Mouse (Mus musculus) left cerebral cortex, adult 11 months (tissue): ENCODE measurements at regions not wholly inside any gene's neighbourhood (a gene's known extent, or its start where the extent isn't known, plus 50 kb on each side); places are given as distances from the start of the nearest gene placed in this dataset.
"Not testable (repeated sequence)": the region's sequence is repeated elsewhere in the genome, so short reads cannot be mapped to it uniquely, and the experiment has no call there.

ENCODE experiments used
- DNase-seq: peaks from one replicate; pipeline ENCODE4 v3.0.0; 2022; ENCODE audit warnings: low spot score

- DNase-seq, result no peak
These were observed 130.5 kb downstream of the Iqub start for GRCm38 (mm10) chr6:24384193-24384888.

GRCm38 (mm10) chr6:24379859-24380258 lies 135.0 kb downstream of the Iqub start:
- DNase-seq, result no peak

GRCm38 (mm10) chr6:24376728-24377127 lies 138.1 kb downstream of the Iqub start:
- no peak for DNase-seq

- DNase-seq, result no peak
These were observed 141.7 kb downstream of the Iqub start for GRCm38 (mm10) chr6:24373161-24373560.

GRCm38 (mm10) chr6:24371680-24372079 lies 143.2 kb downstream of the Iqub start:
- no peak for DNase-seq

GRCm38 (mm10) chr6:24350882-24351281 lies 164.0 kb downstream of the Iqub start:
- DNase-seq, result peak; percentile 28

- DNase-seq, result no peak
These were observed 166.3 kb downstream of the Iqub start for GRCm38 (mm10) chr6:24348481-24349062.

GRCm38 (mm10) chr6:24347745-24348480 lies 167.0 kb downstream of the Iqub start:
- DNase-seq, result no peak

GRCm38 (mm10) chr6:24342471-24342870 lies 172.4 kb downstream of the Iqub start:
- DNase-seq, result no peak

- DNase-seq, result no peak
These were observed 172.8 kb downstream of the Iqub start for GRCm38 (mm10) chr6:24342056-24342455.

- DNase-seq, result not testable (repeated sequence)
These were observed 172.2 kb upstream of the Slc13a1 start for GRCm38 (mm10) chr6:24340107-24340506.

- no peak for DNase-seq
These were observed 157.3 kb upstream of the Slc13a1 start for GRCm38 (mm10) chr6:24325215-24325614.

GRCm38 (mm10) chr6:24324718-24325117 lies 156.8 kb upstream of the Slc13a1 start:
- DNase-seq, result peak; percentile 8

GRCm38 (mm10) chr6:24322371-24322770 lies 154.5 kb upstream of the Slc13a1 start:
- DNase-seq, result no peak

- DNase-seq, result no peak
These were observed 151.0 kb upstream of the Slc13a1 start for GRCm38 (mm10) chr6:24318862-24319261.

- DNase-seq, result no peak
These were observed 142.8 kb upstream of the Slc13a1 start for GRCm38 (mm10) chr6:24310675-24311074.

- DNase-seq, result no peak
These were observed 141.9 kb upstream of the Slc13a1 start for GRCm38 (mm10) chr6:24309810-24310209.

- no peak for DNase-seq
These were observed 133.8 kb upstream of the Slc13a1 start for GRCm38 (mm10) chr6:24301681-24302080.

GRCm38 (mm10) chr6:24301146-24301545 lies 133.3 kb upstream of the Slc13a1 start:
- DNase-seq, result no peak

- no peak for DNase-seq
These were observed 130.8 kb upstream of the Slc13a1 start for GRCm38 (mm10) chr6:24298562-24299212.

GRCm38 (mm10) chr6:24288757-24289156 lies 120.9 kb upstream of the Slc13a1 start:
- DNase-seq, result not testable (repeated sequence)

- DNase-seq, result peak; percentile 2
These were observed 104.9 kb upstream of the Slc13a1 start for GRCm38 (mm10) chr6:24272821-24273220.

- no peak for DNase-seq
These were observed 101.7 kb upstream of the Slc13a1 start for GRCm38 (mm10) chr6:24269633-24270032.
